Mouse (Mus musculus): ENCODE data around the gene Micu1. TPM values are rescaled to one million over a fixed set of nuclear protein-coding genes. Genes with fewer than 3 reads are reported as not detected.
A peak's percentile ranks its signal among the peaks of the same experiment; 100 is the strongest.

The Micu1 gene
- polyA plus RNA-seq, 1 experiment = 57.5 TPM

- peaks cover 51% of the 10 kb centered on the region for H3K4me1 ChIP-seq (replicated peaks; ENCODE audit: control insufficient read depth, insufficient read depth, low read length)
- H3K27me3 ChIP-seq (ENCODE audit: control insufficient read depth, insufficient read depth, low read length) = no peaks in the 10 kb centered on the region
- H3K36me3 ChIP-seq (ENCODE audit: control insufficient read depth, insufficient read depth, low read length) = peaks cover 3% of the 10 kb centered on the region; the same call in 1 of the 2 replicates
- DNase-seq = peak; percentile 90
- H3K27ac ChIP-seq (ENCODE audit: control insufficient read depth, insufficient read depth, low read length) = peak overlapping the region; percentile 0; the same call in 1 of the 2 replicates
- peak; percentile 98 for TF ChIP-seq CTCF (IDR thresholded peaks at IDR 0.05; ENCODE audit: borderline replicate concordance, control insufficient read depth, extremely low read depth, insufficient read depth, low read length, poor library complexity)
- TF ChIP-seq POLR2A (IDR thresholded peaks at IDR 0.05; ENCODE audit: control insufficient read depth, extremely low read depth, insufficient read depth, low read length, poor library complexity) = no peak
- H3K4me3 ChIP-seq (ENCODE audit: control insufficient read depth, insufficient read depth, low read length) = no peak overlapping the region
- WGBS = 79% methylated on average over 25 of the region's 25 CpGs
Measured at GRCm38 (mm10) chr10:59894251-59895160, 192.2 kb downstream of the Micu1 start.

- TF ChIP-seq POLR2A (IDR thresholded peaks at IDR 0.05; ENCODE audit: control insufficient read depth, extremely low read depth, insufficient read depth, low read length, poor library complexity) = no peak
- no peak for TF ChIP-seq CTCF (IDR thresholded peaks at IDR 0.05; ENCODE audit: borderline replicate concordance, control insufficient read depth, extremely low read depth, insufficient read depth, low read length, poor library complexity)
- DNase-seq = no peak
- WGBS = 92% methylated on average over 17 of the region's 17 CpGs
- H3K27me3 ChIP-seq (ENCODE audit: control insufficient read depth, insufficient read depth, low read length) = no peaks in the 10 kb centered on the region
- no peak overlapping the region for H3K4me3 ChIP-seq (ENCODE audit: control insufficient read depth, insufficient read depth, low read length)
- peaks cover 3% of the 10 kb centered on the region; the same call in 1 of the 2 replicates for H3K36me3 ChIP-seq (ENCODE audit: control insufficient read depth, insufficient read depth, low read length)
- H3K27ac ChIP-seq (ENCODE audit: control insufficient read depth, insufficient read depth, low read length) = peak overlapping the region; percentile 93
- peaks cover 56% of the 10 kb centered on the region for H3K4me1 ChIP-seq (replicated peaks; ENCODE audit: control insufficient read depth, insufficient read depth, low read length)
Measured at GRCm38 (mm10) chr10:59895460-59896186, 193.3 kb downstream of the Micu1 start.

- peaks cover 61% of the 10 kb centered on the region for H3K4me1 ChIP-seq (replicated peaks; ENCODE audit: control insufficient read depth, insufficient read depth, low read length)
- TF ChIP-seq POLR2A (IDR thresholded peaks at IDR 0.05; ENCODE audit: control insufficient read depth, extremely low read depth, insufficient read depth, low read length, poor library complexity) = no peak
- no peak for TF ChIP-seq CTCF (IDR thresholded peaks at IDR 0.05; ENCODE audit: borderline replicate concordance, control insufficient read depth, extremely low read depth, insufficient read depth, low read length, poor library complexity)
- no peaks in the 10 kb centered on the region; the same call in 1 of the 2 replicates for H3K36me3 ChIP-seq (ENCODE audit: control insufficient read depth, insufficient read depth, low read length)
- WGBS = 55% methylated on average over 4 of the region's 4 CpGs
- no peak for DNase-seq
- no peaks in the 10 kb centered on the region for H3K27me3 ChIP-seq (ENCODE audit: control insufficient read depth, insufficient read depth, low read length)
- H3K4me3 ChIP-seq (ENCODE audit: control insufficient read depth, insufficient read depth, low read length) = no peak overlapping the region
- peak overlapping the region; percentile 93 for H3K27ac ChIP-seq (ENCODE audit: control insufficient read depth, insufficient read depth, low read length)
Measured at GRCm38 (mm10) chr10:59896211-59896610, 193.9 kb downstream of the Micu1 start.

GRCm38 (mm10) chr10:59896911-59897331 lies 194.6 kb downstream of the Micu1 start:
- Histone ChIP-seq H3K27me3 (ENCODE audit: control insufficient read depth, insufficient read depth, low read length) (no peaks in the 10 kb centered on the region), H3K4me1 (replicated peaks; ENCODE audit: control insufficient read depth, insufficient read depth, low read length) (peaks cover 68% of the 10 kb centered on the region), H3K27ac (ENCODE audit: control insufficient read depth, insufficient read depth, low read length) (peak overlapping the region; percentile 93), H3K4me3 (ENCODE audit: control insufficient read depth, insufficient read depth, low read length) (peak overlapping the region; percentile 11), H3K36me3 (ENCODE audit: control insufficient read depth, insufficient read depth, low read length) (no peaks in the 10 kb centered on the region; the same call in 1 of the 2 replicates)
- 0% methylated on average over 3 of the region's 3 CpGs for WGBS
- TF ChIP-seq CTCF (IDR thresholded peaks at IDR 0.05; ENCODE audit: borderline replicate concordance, control insufficient read depth, extremely low read depth, insufficient read depth, low read length, poor library complexity) = no peak
- TF ChIP-seq POLR2A (IDR thresholded peaks at IDR 0.05; ENCODE audit: control insufficient read depth, extremely low read depth, insufficient read depth, low read length, poor library complexity) = no peak
- DNase-seq = peak; percentile 90

- Histone ChIP-seq H3K27me3 (ENCODE audit: control insufficient read depth, insufficient read depth, low read length) (no peaks in the 10 kb centered on the region), H3K4me1 (replicated peaks; ENCODE audit: control insufficient read depth, insufficient read depth, low read length) (peaks cover 74% of the 10 kb centered on the region), H3K36me3 (ENCODE audit: control insufficient read depth, insufficient read depth, low read length) (no peaks in the 10 kb centered on the region; the same call in 1 of the 2 replicates), H3K4me3 (ENCODE audit: control insufficient read depth, insufficient read depth, low read length) (no peak overlapping the region), H3K27ac (ENCODE audit: control insufficient read depth, insufficient read depth, low read length) (peak overlapping the region; percentile 93)
- peak; percentile 63 for DNase-seq
- 34% methylated on average over 5 of the region's 5 CpGs for WGBS
- no peak for TF ChIP-seq POLR2A (IDR thresholded peaks at IDR 0.05; ENCODE audit: control insufficient read depth, extremely low read depth, insufficient read depth, low read length, poor library complexity)
- TF ChIP-seq CTCF (IDR thresholded peaks at IDR 0.05; ENCODE audit: borderline replicate concordance, control insufficient read depth, extremely low read depth, insufficient read depth, low read length, poor library complexity) = no peak
Measured at GRCm38 (mm10) chr10:59897511-59897910, 195.2 kb downstream of the Micu1 start.

- Histone ChIP-seq H3K27me3 (ENCODE audit: control insufficient read depth, insufficient read depth, low read length) (no peaks in the 10 kb centered on the region), H3K4me1 (replicated peaks; ENCODE audit: control insufficient read depth, insufficient read depth, low read length) (peaks cover 81% of the 10 kb centered on the region), H3K27ac (ENCODE audit: control insufficient read depth, insufficient read depth, low read length) (peak overlapping the region; percentile 4; the same call in 1 of the 2 replicates), H3K36me3 (ENCODE audit: control insufficient read depth, insufficient read depth, low read length) (no peaks in the 10 kb centered on the region), H3K4me3 (ENCODE audit: control insufficient read depth, insufficient read depth, low read length) (no peak overlapping the region)
- TF ChIP-seq POLR2A (IDR thresholded peaks at IDR 0.05; ENCODE audit: control insufficient read depth, extremely low read depth, insufficient read depth, low read length, poor library complexity) (no peak), CTCF (IDR thresholded peaks at IDR 0.05; ENCODE audit: borderline replicate concordance, control insufficient read depth, extremely low read depth, insufficient read depth, low read length, poor library complexity) (no peak)
- DNase-seq = no peak
- 93% methylated on average over 9 of the region's 9 CpGs for WGBS
Measured at GRCm38 (mm10) chr10:59898180-59898778, 196.0 kb downstream of the Micu1 start.

All from thymus, adult 2 months (tissue).